Mouse (Mus musculus) liver, postnatal 0 days (tissue): Measurements from ENCODE around the gene Olfr1459.

ENCODE experiments used
- CTCF ChIP-seq: sonication (generic); IDR thresholded peaks from 2 replicates; pipeline ENCODE4 v1.5.1; 2016; ENCODE audit warnings: antibody characterized with exemption, low read depth
- EP300 ChIP-seq: IDR thresholded peaks from 2 replicates; pipeline ENCODE4 v1.6.1; 2016; ENCODE audit warnings: antibody characterized with exemption, low read depth, mild to moderate bottlenecking

DNA sequence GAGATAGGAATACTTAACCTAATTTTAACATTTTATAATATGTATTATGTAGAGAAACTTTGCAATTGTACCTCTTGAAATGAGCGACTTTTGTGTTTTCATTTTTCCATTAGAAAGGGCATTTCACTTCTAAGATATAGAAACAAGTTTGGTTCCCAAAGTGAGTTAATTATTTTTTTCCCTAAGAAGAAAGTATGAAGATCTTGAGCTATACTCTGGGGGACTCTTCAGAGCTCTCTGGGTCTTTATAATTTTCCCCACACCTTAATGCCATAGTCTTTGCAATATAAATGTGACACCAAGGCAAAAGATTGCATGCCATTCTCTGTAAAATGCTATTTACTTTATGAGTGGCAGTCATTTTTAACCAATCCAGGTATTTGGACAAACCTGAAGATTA, 36.1 kb upstream of the Olfr1459 start, which contains the start of gene Olfr1462:
- TF ChIP-seq CTCF (no peak), EP300 (no peak)
